Mouse (Mus musculus) bone marrow macrophage, adult 2 months (primary cell): ENCODE measurements at regions not wholly inside any gene's neighbourhood (a gene's known extent, or its start where the extent isn't known, plus 50 kb on each side); places are given as distances from the start of the nearest gene placed in this dataset.

Experiments used
- H3K27ac ChIP-seq: 2 replicates; pipeline ENCODE4 v1.5.1; 2012; ENCODE audit warnings: low read depth, low read length; ENCODE audit not compliant: insufficient read depth
- H3K4me1 ChIP-seq: 2 replicates; pipeline ENCODE4 v1.6.1; 2012; ENCODE audit warnings: low read length; ENCODE audit not compliant: control insufficient read depth, insufficient read depth
- H3K4me3 ChIP-seq: 2 replicates; pipeline ENCODE4 v1.5.1; 2012; ENCODE audit warnings: mild to moderate bottlenecking, low read length, moderate library complexity; ENCODE audit not compliant: insufficient read depth
- CTCF ChIP-seq: IDR thresholded peaks from 2 replicates; pipeline ENCODE4 v1.5.1; 2012; ENCODE audit warnings: low read depth, mild to moderate bottlenecking, low read length, moderate library complexity
- POLR2A ChIP-seq: IDR thresholded peaks from 2 replicates; pipeline ENCODE4 v1.6.1; 2012; ENCODE audit warnings: mild to moderate bottlenecking, low read depth, low read length, borderline replicate concordance

DNA sequence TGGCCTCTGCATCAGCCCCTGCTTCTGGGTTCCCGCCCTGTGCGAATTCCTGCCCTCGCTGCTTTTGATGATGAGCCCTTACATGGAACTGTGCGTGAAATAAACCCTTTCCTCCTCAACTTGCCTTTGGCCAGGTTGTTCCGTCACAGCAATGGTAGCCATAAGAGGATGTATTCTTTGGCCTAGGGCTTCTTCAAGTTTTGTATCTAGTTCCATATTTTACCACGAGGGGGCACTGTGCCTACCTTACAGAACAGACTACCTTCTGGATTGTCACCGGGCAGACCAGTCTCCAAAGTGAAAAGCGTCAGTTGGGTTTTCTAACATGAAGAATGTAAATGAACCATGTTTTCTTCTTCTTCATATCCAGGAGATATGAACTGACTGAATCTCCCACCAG lies 58.7 kb upstream of the Prkcq start:
- Histone ChIP-seq H3K4me1 (no peaks in the 10 kb centered on the region), H3K27ac (no peak overlapping the region), H3K4me3 (no peak overlapping the region)
- TF ChIP-seq CTCF (no peak), POLR2A (no peak)

DNA sequence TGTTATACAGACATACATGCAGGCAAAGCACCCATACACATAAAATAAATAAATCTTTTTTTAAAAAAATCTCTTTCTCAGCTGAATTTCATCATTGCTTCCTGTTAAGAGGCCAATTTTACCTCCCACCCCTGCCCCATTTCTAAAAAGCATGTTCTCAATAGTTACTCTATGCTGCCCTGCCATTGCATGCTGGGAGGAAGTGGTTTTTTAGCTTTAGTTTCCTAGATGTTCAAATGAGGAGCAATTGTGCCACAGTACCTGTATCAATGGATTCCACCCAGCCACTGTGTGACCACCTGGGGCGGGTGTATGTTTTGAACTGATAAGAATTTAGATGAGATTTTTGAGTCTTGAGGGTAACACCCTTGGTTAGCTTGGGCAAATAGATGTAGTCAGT lies 53.3 kb upstream of the Prkcq start:
- H3K4me1 ChIP-seq, result no peaks in the 10 kb centered on the region
- H3K27ac ChIP-seq, result no peak overlapping the region
- TF ChIP-seq CTCF (no peak), POLR2A (no peak)
- no peak overlapping the region for H3K4me3 ChIP-seq

DNA sequence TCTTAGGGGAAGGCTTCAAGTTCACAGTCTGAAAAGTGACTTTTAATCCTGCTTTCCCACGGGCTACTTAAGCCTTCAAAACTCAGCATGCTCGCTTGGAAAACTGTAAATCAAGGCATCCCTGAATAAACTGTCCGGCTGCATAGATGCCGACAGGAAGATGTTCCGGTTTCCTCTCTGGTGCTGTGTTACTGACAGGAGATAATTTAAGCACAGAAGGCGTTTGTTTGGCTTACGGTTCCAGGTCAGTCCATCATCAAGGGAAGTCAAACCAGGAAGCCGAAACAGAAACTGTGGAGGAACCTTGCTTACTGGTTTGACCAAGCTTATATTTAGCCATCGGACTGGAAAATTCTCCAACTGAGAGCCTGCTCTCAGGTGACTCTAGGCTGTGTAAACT lies 52.6 kb upstream of the Prkcq start:
- H3K4me3 ChIP-seq, result no peak overlapping the region
- TF ChIP-seq POLR2A (no peak), CTCF (no peak)
- no peak overlapping the region for H3K27ac ChIP-seq
- H3K4me1 ChIP-seq, result no peaks in the 10 kb centered on the region
